Mouse (Mus musculus) brain, embryonic 14.5 days (tissue): ENCODE results near the gene Gnb3. TPM values are rescaled to one million over a fixed set of nuclear protein-coding genes. Genes with fewer than 3 reads are reported as not detected.

ENCODE experiments used
- DNase-seq: peaks from one replicate; pipeline ENCODE4 v3.0.0-alpha.2; 2011; ENCODE audit warnings: low read depth
- CTCF ChIP-seq: fragments of 200-500 bp; IDR thresholded peaks from 2 replicates; pipeline ENCODE4 v1.5.1; 2012; ENCODE audit warnings: inconsistent platforms, mild to moderate bottlenecking, moderate library complexity, borderline replicate concordance; ENCODE audit not compliant: insufficient read depth, insufficient read length; ENCODE audit errors: extremely low read depth
- POLR2A ChIP-seq: fragments of 200-500 bp; IDR thresholded peaks from 2 replicates; pipeline ENCODE4 v1.6.1; 2012; ENCODE audit warnings: mild to moderate bottlenecking, inconsistent platforms, borderline replicate concordance; ENCODE audit not compliant: poor library complexity, insufficient read depth, insufficient read length, severe bottlenecking; ENCODE audit errors: extremely low read depth
- polyA plus RNA-seq: library from polyadenylated mRNA; depleted of rRNA; stranded (reverse); fragments of >200 nt; gene quantifications from 2 replicates; pipeline ENCODE4 v1.2.3, GENCODE M21; 2012

Gnb3 gene
- polyA plus RNA-seq, 1 experiment, result 1.9 TPM

- peak; percentile 70 for DNase-seq
- TF ChIP-seq CTCF (no peak), POLR2A (no peak)
Observed at GRCm38 (mm10) chr6:124828101-124828592, 11.9 kb downstream of the Gnb3 start.

DNA sequence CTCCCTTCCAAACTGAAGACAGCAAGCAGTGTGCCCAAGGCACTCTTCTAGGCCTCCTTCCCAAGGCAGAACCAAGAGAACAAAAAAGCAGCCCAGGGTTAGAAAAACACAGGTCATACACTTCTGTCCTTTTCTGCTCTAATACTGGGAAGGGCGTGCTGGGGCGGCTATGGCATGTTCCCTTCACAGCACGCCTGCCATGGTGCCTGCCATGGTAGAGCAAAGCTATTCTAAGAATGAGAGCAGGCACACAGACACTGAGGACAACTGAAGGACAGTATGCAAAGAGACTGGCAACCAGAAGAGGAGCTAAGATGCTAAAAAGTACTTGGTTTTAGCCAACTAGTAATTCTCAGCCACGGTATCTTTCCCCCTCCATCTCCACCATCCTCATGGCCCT, 18.0 kb downstream of the Gnb3 start:
- TF ChIP-seq POLR2A, result no peak
- TF ChIP-seq CTCF, result no peak
- DNase-seq, result no peak

GRCm38 (mm10) chr6:124820891-124821290, 19.2 kb downstream of the Gnb3 start:
- no peak for TF ChIP-seq POLR2A
- TF ChIP-seq CTCF, result no peak

GRCm38 (mm10) chr6:124817971-124818370, 22.1 kb downstream of the Gnb3 start:
- DNase-seq, result no peak
- no peak for TF ChIP-seq CTCF
- TF ChIP-seq POLR2A, result no peak

More at GRCm38 (mm10) chr6:124820891-124821290, 19.2 kb downstream of the Gnb3 start:
- DNase-seq, result no peak

DNA sequence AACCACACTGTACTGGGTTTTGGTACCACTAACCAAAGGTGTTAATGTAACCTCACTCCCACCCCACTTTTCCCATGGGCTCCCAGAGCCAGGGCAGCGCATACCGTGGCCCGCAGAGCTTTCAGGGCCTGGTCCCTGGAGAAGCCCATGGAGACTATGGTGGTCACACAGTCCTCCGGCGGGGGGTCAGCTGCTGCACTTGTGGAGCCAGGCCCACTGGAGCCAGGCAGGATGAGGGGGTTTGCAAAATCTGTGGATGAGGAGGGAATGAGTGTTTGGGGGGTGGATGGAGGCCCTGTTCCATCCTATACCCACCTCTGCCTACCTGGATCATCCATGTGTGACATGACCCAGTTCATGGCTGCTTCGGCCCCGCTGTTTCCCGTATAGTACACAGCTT, 22.5 kb downstream of the Gnb3 start:
- no peak for TF ChIP-seq CTCF
- no peak for TF ChIP-seq POLR2A
- no peak for DNase-seq

GRCm38 (mm10) chr6:124817125-124817524, 22.9 kb downstream of the Gnb3 start:
- no peak for DNase-seq
- TF ChIP-seq POLR2A (no peak), CTCF (no peak)

GRCm38 (mm10) chr6:124816611-124817010, 23.5 kb downstream of the Gnb3 start:
- DNase-seq, result no peak
- TF ChIP-seq CTCF (no peak), POLR2A (no peak)

GRCm38 (mm10) chr6:124814858-124815774, 25.0 kb downstream of the Gnb3 start:
- TF ChIP-seq CTCF (no peak), POLR2A (no peak)
- peak; percentile 33 for DNase-seq

- DNase-seq, result no peak
- TF ChIP-seq POLR2A (no peak), CTCF (no peak)
Observed at GRCm38 (mm10) chr6:124814448-124814847, 25.6 kb downstream of the Gnb3 start.

- peak; percentile 95 for DNase-seq
- TF ChIP-seq CTCF (no peak), POLR2A (peak; percentile 76; the same call in 1 of the 2 replicates)
Observed at GRCm38 (mm10) chr6:124813933-124814332, 26.1 kb downstream of the Gnb3 start, which contains the start of gene Tpi1. Gene Tpi1 (minus strand): TSS chr6:124814296.

DNA sequence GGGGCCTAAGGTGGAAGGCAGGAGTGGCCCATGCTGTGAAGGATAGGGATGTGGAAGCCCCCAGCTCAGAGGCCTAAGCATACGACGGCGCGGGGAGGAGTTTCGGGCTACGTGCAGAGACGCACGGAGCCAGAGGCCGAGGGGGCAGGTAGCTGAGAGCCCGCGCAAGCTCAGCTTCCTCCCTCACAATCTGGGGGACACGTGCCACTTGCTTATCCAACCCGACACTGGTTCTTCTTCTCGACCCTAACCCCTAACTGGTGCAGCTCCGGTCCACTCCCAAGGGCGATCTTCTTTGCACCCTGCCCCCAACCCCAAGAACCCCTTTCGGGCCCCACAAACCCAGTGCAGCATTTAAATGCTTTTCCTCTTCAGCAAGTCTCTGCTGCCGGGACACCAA, 26.6 kb downstream of the Gnb3 start:
- TF ChIP-seq POLR2A, result peak; percentile 28; the same call in 1 of the 2 replicates
- TF ChIP-seq CTCF, result no peak
- peak; percentile 90 for DNase-seq

DNA sequence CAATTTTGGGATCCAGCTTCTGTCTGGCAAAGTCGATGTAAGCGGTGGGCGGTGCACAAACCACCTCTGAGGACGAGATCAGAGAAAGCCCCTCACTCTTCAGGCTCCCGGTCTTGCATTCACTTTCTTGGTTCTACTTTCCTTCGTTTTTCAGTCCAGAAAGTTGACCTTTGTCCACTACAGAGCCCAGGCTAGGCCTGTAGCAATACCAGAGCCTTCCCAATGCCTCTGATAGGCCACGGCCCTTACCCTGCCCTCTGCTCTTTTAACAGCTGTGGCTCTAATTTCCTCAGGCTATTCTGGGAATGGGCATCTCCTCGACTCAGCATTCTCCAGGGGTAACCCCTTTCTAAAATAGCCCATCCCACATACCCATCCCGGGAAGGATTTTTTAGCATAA, 27.2 kb downstream of the Gnb3 start:
- no peak for DNase-seq
- no peak for TF ChIP-seq CTCF
- no peak for TF ChIP-seq POLR2A
